Mouse (Mus musculus) embryonic facial prominence, embryonic 12.5 days (tissue): ENCODE results near the gene Dscam. TPM values are rescaled to one million over a fixed set of nuclear protein-coding genes. Genes with fewer than 3 reads are reported as not detected.

Source experiments
- ATAC-seq: fragments of 200-750 bp; cut with Nextera tagmentation; 2 replicates; pipeline ENCODE4 v1.8.0; 2017; ENCODE audit not compliant: insufficient number of reproducible peaks, insufficient read depth, low FRiP score, low TSS enrichment
- H3K27ac ChIP-seq: fragments of 300-500 bp; sonication (generic); 2 replicates; pipeline ENCODE4 v1.5.1; 2016; ENCODE audit warnings: mild to moderate bottlenecking
- H3K27me3 ChIP-seq: fragments of 300-500 bp; sonication (generic); 2 replicates; pipeline ENCODE4 v1.6.1; 2016; ENCODE audit warnings: mild to moderate bottlenecking, moderate library complexity
- H3K36me3 ChIP-seq: fragments of 300-500 bp; sonication (generic); 2 replicates; pipeline ENCODE4 v1.6.1; 2016; ENCODE audit warnings: mild to moderate bottlenecking
- H3K4me1 ChIP-seq: fragments of 300-500 bp; sonication (generic); 2 replicates; pipeline ENCODE4 v1.6.1; 2016
- H3K4me2 ChIP-seq: fragments of 300-500 bp; sonication (generic); replicated peaks from 2 replicates; pipeline ENCODE4 v1.6.1; 2016; ENCODE audit warnings: mild to moderate bottlenecking, moderate library complexity
- H3K4me3 ChIP-seq: fragments of 300-500 bp; sonication (generic); 2 replicates; pipeline ENCODE4 v1.5.1; 2016; ENCODE audit warnings: mild to moderate bottlenecking
- H3K9ac ChIP-seq: fragments of 300-500 bp; sonication (generic); 2 replicates; pipeline ENCODE4 v1.6.1; 2016; ENCODE audit warnings: mild to moderate bottlenecking, moderate library complexity
- H3K9me3 ChIP-seq: fragments of 300-500 bp; sonication (generic); 2 replicates; pipeline ENCODE4 v1.6.1; 2016; ENCODE audit warnings: mild to moderate bottlenecking, moderate library complexity
- WGBS: fragments of 180-500 bp; shearing (Covaris S2); methylation state at CpG from one replicate; pipeline ENCODE4 v1.1.7; 2016; 5-methylcytosine and 5-hydroxymethylcytosine counted together
- polyA plus RNA-seq: library from polyadenylated mRNA; unstranded; fragments of >200 nt; fragmentation: Nextera tagmentation; extraction: Ambion mirVana; gene quantifications from 2 replicates; pipeline ENCODE4 v1.2.1, GENCODE M21; 2016

Dscam gene
- polyA plus RNA-seq, 1 experiment from 2014 or later: 0.42 TPM

DNA sequence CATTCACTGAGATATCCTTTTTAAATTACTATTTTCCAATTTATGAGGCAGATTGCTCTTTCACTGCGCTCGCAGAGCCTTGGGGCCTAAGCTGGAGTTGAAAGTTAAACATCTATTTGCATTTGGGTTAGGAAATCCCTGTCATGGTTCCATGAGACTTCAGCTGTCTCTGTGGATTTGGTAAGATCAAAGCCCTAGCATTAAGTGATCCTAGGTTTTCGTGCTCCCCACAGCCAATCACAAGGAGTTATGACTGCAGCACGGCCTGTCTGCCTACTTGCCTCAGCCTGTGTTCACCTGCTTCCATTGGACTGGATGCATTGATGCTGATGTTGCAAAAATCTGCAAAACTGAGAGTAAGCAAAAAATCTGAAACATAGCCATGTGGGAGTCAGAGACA lies 198.8 kb downstream of the Dscam start:
- Histone ChIP-seq H3K4me2 (no peak overlapping the region), H3K36me3 (no peaks in the 10 kb centered on the region), H3K4me1 (no peaks in the 10 kb centered on the region), H3K9ac (no peak overlapping the region), H3K4me3 (no peak overlapping the region), H3K27me3 (no peaks in the 10 kb centered on the region), H3K27ac (no peak overlapping the region), H3K9me3 (no peaks in the 10 kb centered on the region)
- no peak for ATAC-seq
- WGBS: 63% methylated on average over 4 of the region's 4 CpGs

DNA sequence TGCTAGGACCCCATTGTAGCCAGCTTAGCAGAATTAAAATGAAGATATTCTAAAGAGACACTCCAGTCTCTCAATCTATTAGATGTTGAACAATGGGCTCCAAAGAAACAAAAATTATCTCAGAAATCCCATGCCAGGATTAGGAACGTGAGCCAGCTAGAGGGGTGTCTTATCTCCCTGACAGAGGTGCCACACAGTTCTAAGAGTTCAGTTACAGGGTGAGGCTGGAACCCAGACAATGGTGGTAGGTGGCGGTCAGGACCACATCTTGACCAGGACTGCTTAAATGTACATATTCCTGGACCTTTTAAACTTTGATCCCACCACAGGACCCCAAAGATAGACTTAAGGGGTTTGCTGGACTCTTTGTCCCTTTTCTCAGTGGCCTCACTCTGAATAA lies 200.1 kb downstream of the Dscam start:
- no peaks in the 10 kb centered on the region for H3K36me3 ChIP-seq
- no peak overlapping the region for H3K9ac ChIP-seq
- no peaks in the 10 kb centered on the region for H3K9me3 ChIP-seq
- ATAC-seq: no peak
- H3K4me2 ChIP-seq: no peak overlapping the region
- WGBS: 88% methylated on average over 2 of the region's 2 CpGs
- H3K4me3 ChIP-seq: no peak overlapping the region
- no peaks in the 10 kb centered on the region for H3K4me1 ChIP-seq
- no peaks in the 10 kb centered on the region for H3K27me3 ChIP-seq
- H3K27ac ChIP-seq: no peak overlapping the region

DNA sequence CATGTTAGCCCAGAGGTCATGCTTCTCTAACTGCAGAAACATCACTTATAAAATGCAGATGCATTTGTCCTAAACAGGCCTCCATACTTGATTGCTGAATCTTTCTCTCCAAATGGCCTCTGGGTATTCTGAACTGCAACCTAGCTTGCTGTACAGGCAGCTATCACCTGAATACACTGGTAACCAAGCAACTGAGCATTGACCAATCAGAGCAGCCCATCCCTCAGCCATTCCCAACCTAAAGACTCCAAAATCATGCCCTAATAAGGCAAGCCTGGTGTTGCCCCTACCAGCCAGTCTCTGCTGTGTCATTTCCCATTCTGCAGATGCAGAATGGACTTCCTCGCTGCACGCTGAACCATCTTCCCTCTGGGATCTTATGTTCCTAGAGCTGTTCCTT lies 200.9 kb downstream of the Dscam start:
- no peaks in the 10 kb centered on the region for H3K9me3 ChIP-seq
- no peak overlapping the region for H3K4me3 ChIP-seq
- H3K9ac ChIP-seq: no peak overlapping the region
- ATAC-seq: no peak
- H3K27ac ChIP-seq: no peak overlapping the region
- H3K4me1 ChIP-seq: no peaks in the 10 kb centered on the region
- no peak overlapping the region for H3K4me2 ChIP-seq
- H3K27me3 ChIP-seq: no peaks in the 10 kb centered on the region
- WGBS: 80% methylated on average over 2 of the region's 2 CpGs
- no peaks in the 10 kb centered on the region for H3K36me3 ChIP-seq

GRCm38 (mm10) chr16:96968885-96969480 lies 201.6 kb downstream of the Dscam start:
- no peaks in the 10 kb centered on the region for H3K9me3 ChIP-seq
- no peak overlapping the region for H3K27ac ChIP-seq
- no peak overlapping the region for H3K9ac ChIP-seq
- H3K27me3 ChIP-seq: no peaks in the 10 kb centered on the region
- WGBS: 46% methylated on average over 2 of the region's 2 CpGs
- no peak overlapping the region for H3K4me3 ChIP-seq
- no peaks in the 10 kb centered on the region for H3K36me3 ChIP-seq
- H3K4me2 ChIP-seq: no peak overlapping the region
- ATAC-seq: no peak
- no peaks in the 10 kb centered on the region for H3K4me1 ChIP-seq

DNA sequence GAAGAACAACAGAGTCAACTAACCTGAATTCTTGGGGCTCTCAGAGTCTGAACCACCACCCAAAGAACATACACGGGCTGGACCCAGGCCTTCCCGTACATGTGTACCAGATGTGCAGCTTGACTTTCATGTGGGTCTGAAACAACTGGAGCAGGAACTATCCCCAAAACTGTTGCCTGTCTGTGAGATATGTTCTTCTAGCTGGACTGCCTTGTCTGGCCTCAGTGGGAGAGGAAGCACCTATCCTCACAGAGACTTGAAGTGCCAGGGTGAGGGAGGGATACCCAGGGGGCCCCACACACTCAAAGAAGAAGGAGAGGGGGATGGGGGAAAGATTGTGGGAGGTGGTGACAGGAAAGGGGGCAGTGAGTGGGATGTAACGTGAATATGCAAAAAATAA lies 210.9 kb downstream of the Dscam start:
- Histone ChIP-seq H3K9me3 (no peaks in the 10 kb centered on the region), H3K4me2 (no peak overlapping the region), H3K9ac (no peak overlapping the region), H3K27ac (no peak overlapping the region), H3K4me3 (no peak overlapping the region), H3K27me3 (no peaks in the 10 kb centered on the region), H3K4me1 (no peaks in the 10 kb centered on the region), H3K36me3 (no peaks in the 10 kb centered on the region)
- no peak for ATAC-seq
- WGBS: 70% methylated on average over 3 of the region's 3 CpGs

- no peaks in the 10 kb centered on the region for H3K36me3 ChIP-seq
- 47% methylated on average over 11 of the region's 11 CpGs for WGBS
- ATAC-seq: peak; percentile 15; the same call in 1 of the 2 replicates
These were observed 224.9 kb downstream of the Dscam start for GRCm38 (mm10) chr16:96945468-96946302.

DNA sequence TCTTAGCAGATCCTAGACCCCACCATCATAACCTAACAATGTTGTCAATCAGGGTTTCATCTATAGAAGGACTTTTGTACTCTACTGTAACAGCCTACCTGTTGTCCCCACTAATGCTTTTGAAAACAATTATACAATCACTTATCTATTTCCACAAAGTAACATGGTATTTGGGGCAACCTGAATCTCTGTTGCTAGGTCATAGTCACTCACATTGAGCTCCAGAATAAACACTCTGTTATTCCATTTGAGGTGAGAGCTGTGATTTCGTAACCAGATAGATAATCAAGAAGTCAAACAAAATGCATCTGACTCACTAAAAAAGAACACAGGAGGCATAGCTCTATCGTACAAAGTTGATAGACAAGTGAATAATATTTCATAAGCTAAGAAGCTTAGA lies 226.9 kb downstream of the Dscam start:
- Histone ChIP-seq H3K4me3 (no peak overlapping the region), H3K4me1 (no peaks in the 10 kb centered on the region), H3K9ac (no peak overlapping the region), H3K4me2 (no peak overlapping the region), H3K27me3 (no peaks in the 10 kb centered on the region), H3K27ac (no peak overlapping the region), H3K9me3 (no peaks in the 10 kb centered on the region), H3K36me3 (no peaks in the 10 kb centered on the region)
- ATAC-seq: no peak
- WGBS: 85% methylated on average over 2 of the region's 2 CpGs

More at GRCm38 (mm10) chr16:96945468-96946302, 224.9 kb downstream of the Dscam start:
- no peak overlapping the region for H3K27ac ChIP-seq
- 0 out of 2 replicates have a peak, but pooled peaks cover 3% of the 10 kb centered on the region for H3K27me3 ChIP-seq
- H3K9ac ChIP-seq: no peak overlapping the region
- H3K9me3 ChIP-seq: no peaks in the 10 kb centered on the region
- no peaks in the 10 kb centered on the region for H3K4me1 ChIP-seq
- H3K4me2 ChIP-seq: no peak overlapping the region
- no peak overlapping the region for H3K4me3 ChIP-seq

GRCm38 (mm10) chr16:96934795-96935194 lies 235.8 kb downstream of the Dscam start:
- Histone ChIP-seq H3K27ac (no peak overlapping the region), H3K4me3 (no peak overlapping the region), H3K36me3 (no peaks in the 10 kb centered on the region), H3K4me2 (no peak overlapping the region), H3K9ac (no peak overlapping the region), H3K9me3 (no peaks in the 10 kb centered on the region), H3K4me1 (no peaks in the 10 kb centered on the region), H3K27me3 (no peaks in the 10 kb centered on the region)
- no peak for ATAC-seq
- 96% methylated on average over 2 of the region's 2 CpGs for WGBS

- Histone ChIP-seq H3K27ac (no peak overlapping the region), H3K9me3 (no peaks in the 10 kb centered on the region), H3K27me3 (no peaks in the 10 kb centered on the region), H3K9ac (no peak overlapping the region), H3K4me1 (no peaks in the 10 kb centered on the region), H3K4me3 (no peak overlapping the region), H3K36me3 (no peaks in the 10 kb centered on the region), H3K4me2 (no peak overlapping the region)
- no peak for ATAC-seq
- 89% methylated on average over 6 of the region's 6 CpGs for WGBS
These were observed 238.3 kb downstream of the Dscam start for GRCm38 (mm10) chr16:96932211-96932610.

DNA sequence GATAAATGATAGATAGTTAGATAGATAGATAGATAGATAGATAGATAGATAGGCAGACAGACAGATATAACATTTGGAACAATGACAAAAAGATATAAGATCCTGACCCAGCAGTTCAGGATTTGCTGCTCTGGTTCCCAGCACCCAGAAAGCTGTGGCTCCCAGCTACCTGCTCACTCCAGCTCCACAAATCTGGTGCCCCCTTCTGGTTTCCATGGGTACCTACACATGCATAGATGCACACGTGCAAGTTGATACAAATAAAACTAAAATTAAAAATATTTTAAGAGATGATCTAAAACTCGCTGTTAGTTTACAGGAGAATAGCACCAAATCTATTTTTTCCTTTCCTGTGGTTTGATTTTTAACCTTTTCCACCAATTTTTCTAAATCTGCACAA lies 238.8 kb downstream of the Dscam start:
- H3K4me1 ChIP-seq: peaks cover 3% of the 10 kb centered on the region; the same call in 1 of the 2 replicates
- H3K27me3 ChIP-seq: no peaks in the 10 kb centered on the region
- H3K9me3 ChIP-seq: no peaks in the 10 kb centered on the region
- 80% methylated on average over 2 of the region's 2 CpGs for WGBS
- H3K36me3 ChIP-seq: no peaks in the 10 kb centered on the region
- no peak overlapping the region for H3K9ac ChIP-seq
- no peak overlapping the region for H3K4me3 ChIP-seq
- H3K4me2 ChIP-seq: no peak overlapping the region
- H3K27ac ChIP-seq: no peak overlapping the region
- no peak for ATAC-seq

GRCm38 (mm10) chr16:96928011-96928410 lies 242.5 kb downstream of the Dscam start:
- H3K4me1 ChIP-seq: peaks cover 3% of the 10 kb centered on the region; the same call in 1 of the 2 replicates
- H3K9me3 ChIP-seq: no peaks in the 10 kb centered on the region
- ATAC-seq: no peak
- H3K27me3 ChIP-seq: no peaks in the 10 kb centered on the region
- WGBS: 86% methylated on average over 1 of the region's 1 CpGs
- no peak overlapping the region for H3K9ac ChIP-seq
- H3K27ac ChIP-seq: no peak overlapping the region
- no peaks in the 10 kb centered on the region for H3K36me3 ChIP-seq
- no peak overlapping the region for H3K4me3 ChIP-seq
- H3K4me2 ChIP-seq: no peak overlapping the region

- H3K36me3 ChIP-seq: no peaks in the 10 kb centered on the region
- no peaks in the 10 kb centered on the region for H3K27me3 ChIP-seq
- H3K9me3 ChIP-seq: no peaks in the 10 kb centered on the region
- no peak for ATAC-seq
- no peak overlapping the region for H3K27ac ChIP-seq
- H3K9ac ChIP-seq: no peak overlapping the region
- H3K4me2 ChIP-seq: no peak overlapping the region
- H3K4me1 ChIP-seq: peaks cover 3% of the 10 kb centered on the region; the same call in 1 of the 2 replicates
- H3K4me3 ChIP-seq: no peak overlapping the region
These were observed 243.1 kb downstream of the Dscam start for GRCm38 (mm10) chr16:96927408-96927807.
